Mouse (Mus musculus) kidney, adult 2 months (tissue): Measurements from ENCODE around the gene Osbpl2.

Source experiments
- CTCF ChIP-seq: fragments of 200-500 bp; conservative IDR thresholded peaks from 2 replicates; pipeline ENCODE4 v1.5.1; 2011; ENCODE audit warnings: low read depth, mild to moderate bottlenecking, control low read depth, low read length, moderate library complexity, mixed read lengths; ENCODE audit not compliant: insufficient read depth, insufficient read length
- POLR2A ChIP-seq: fragments of 200-500 bp; IDR thresholded peaks from one replicate; pipeline ENCODE4 v1.6.1; 2011; ENCODE audit warnings: low read depth, low read length, control low read depth

- no peak for TF ChIP-seq POLR2A
- TF ChIP-seq CTCF = no peak
These were observed 65.1 kb downstream of the Osbpl2 start for GRCm38 (mm10) chr2:180184011-180184751.
